Mouse (Mus musculus): Measurements from ENCODE around the gene Olfr71. TPM values are rescaled to one million over a fixed set of nuclear protein-coding genes. Genes with fewer than 3 reads are reported as not detected.

Olfr71 gene
- polyA plus RNA-seq (2017; shearing (Covaris generic)), result not detected

GRCm38 (mm10) chr4:43709869-43710268, at the start of gene Olfr71:
Olfr71 (minus strand) TSS chr4:43710255.

DNA sequence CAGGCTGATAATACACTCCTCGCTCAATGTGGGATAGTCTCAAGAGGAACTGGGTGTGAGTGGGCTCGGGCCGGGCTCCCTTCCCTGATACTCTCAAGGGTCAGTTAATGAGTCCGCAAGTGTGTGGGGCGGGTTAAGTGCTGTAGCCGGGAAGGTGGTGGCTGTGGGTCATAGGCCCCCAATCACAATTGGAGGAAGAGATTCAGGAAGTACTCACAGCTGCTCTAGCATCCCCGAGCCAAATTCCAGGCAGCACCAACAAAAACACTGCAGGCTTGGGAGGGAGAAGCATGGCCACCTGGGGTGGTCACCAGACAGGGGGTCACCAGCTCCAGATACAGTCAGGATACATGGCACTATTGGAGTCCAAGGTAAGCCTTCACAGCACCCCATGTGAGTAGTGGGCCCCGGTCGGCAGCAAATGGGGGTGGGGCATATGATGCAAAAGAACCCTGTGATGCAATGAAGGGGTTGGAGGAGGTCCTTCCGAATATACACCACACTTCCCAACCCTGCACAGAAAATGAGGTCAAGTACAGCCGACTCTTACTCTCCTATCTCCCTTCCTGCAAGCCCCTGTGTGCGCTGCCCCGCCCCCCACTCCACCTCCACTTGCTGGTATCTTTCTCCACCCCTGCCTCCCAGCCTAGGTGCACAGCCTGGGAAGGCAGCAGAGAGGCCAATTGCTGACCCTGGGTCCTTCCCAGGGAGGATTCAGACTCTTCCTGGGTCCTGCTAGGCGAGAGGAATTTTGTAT, 19.9 kb upstream of the Olfr71 start, which contains the start of gene Spaar:
Spaar (plus strand) TSS at position 241 of the 757 bp plus-strand sequence.

DNA sequence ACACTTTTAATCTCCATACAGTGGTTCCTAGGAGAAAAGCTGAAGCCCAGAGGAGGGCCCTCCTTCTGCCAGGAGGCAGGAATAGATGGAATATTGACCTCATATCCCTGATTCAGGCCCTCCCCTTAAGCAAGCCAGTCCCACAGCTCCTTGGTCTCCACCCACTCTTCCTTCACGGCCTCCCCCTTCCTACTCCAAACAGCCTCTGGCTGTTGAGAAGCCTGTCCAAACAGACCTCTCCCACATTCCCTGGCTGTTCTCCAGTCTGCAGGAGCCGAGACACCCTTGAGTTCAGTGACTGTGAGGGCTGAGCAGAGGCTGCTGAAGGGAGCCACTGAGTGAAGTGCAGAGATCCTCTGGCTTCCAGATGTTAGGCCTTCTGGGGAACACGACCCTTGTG, 16.9 kb upstream of the Olfr71 start, which contains the start of gene Hrct1:
Hrct1 (plus strand) TSS at position 194 of the 400 bp plus-strand sequence.

DNA sequence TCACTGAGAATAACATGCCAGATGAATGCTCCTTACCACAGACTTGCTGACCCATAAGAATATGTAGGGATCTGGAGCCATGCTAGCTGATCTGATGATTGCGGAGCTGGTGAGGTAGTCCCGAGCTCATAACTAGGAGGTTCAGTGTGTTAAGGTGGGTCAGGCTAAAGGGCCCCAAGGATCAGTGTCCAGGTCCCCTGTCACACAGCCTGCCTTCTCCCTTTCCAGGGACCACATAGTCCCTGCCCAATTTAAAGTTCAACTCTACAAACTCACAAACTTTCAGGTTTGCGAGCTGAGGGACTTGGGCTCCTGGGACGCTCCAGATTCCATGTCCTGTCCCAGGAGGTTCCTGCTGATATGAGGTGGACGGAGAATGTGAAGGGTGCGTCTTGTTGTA, 9.3 kb downstream of the Olfr71 start, which contains the start of gene Olfr70:
Olfr70 (minus strand) TSS at position 101 of the 400 bp plus-strand sequence.

DNA sequence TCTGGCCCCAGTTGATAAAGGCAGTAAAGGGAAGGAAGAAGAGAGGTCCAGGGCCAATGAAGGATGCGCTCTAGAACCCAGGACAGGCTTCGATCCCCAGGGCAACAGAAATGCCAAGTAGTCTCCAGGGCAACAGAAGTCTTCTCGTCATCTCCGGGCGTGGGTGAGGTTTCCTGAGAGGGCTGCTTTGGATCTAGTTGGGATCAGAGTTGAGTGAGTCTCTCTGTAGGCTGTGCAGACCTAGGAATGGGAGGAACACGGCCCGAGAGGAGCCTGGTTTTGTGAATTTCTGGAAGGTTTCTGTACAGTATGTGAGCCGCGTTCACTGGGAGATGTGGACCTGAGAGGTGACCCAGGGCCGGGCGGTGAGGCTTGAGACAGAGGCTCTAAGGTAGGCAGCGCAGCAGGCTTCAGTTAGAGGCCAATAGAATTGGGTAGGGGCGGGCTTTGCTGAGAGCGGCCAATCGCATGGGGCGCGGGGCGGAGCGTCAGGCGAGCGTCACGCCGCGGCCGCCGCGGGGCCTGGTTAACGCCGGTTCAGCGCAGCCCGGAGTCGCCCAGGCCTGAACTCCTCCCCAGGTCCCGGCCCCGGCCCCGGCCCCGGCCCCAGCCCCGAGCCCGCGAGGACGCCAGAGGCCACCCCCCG, 41.1 kb downstream of the Olfr71 start, which contains the start of the genes Tmem8b and Fam221b:
Tmem8b (plus strand) TSS at position 190 of the 646 bp plus-strand sequence.
Fam221b (minus strand) TSS at position 364 of the 646 bp plus-strand sequence.

DNA sequence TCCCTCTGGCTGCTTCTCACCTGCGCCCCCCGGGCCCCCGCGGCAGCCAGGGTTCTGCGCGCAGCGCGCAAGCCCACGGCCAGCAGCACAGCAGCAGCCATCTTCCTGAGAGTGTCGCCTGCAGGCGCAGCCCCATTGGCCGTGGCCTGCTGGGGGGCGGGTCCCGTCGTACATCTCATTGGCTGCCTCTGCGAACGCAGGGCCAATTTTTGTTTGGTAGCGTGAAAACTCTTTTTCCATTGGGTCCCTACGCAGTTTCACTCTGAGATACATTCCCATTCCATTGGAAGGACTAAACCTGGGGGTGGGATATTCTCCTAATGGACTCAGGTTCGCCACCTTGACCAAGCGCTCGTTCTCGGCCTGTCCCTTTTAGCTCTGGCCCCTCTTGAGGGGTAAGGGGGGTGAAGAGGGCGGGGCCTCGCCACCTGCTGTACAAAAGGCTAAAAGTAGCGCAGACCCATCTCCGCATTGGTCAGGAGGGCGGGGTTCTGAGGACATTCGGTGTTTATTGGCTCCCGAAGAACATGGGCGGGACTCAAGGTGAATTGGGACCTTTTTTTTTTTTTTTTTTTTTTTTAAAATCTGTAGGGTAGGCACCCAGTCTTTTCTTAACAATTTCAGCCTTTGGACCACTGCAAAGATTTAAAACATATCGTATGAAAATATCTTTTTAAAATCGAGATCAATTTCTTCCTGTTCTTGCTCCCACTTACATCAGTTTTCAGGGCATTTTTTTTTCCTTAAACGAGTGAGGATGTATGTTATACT, 53.5 kb downstream of the Olfr71 start, which contains the start of gene Hint2:
Hint2 (minus strand) TSS at position 128 of the 771 bp plus-strand sequence.

Other genes starting within 250 kb of the Olfr71 start
- 209 TPM for gene Sit1, start 226.5 kb downstream of the Olfr71 start, polyA plus RNA-seq (2017; shearing (Covaris generic))
- 87.3 TPM for gene Ccdc107, start 217.4 kb downstream of the Olfr71 start, polyA plus RNA-seq (2017; shearing (Covaris generic))
- 5.8 TPM for gene Arhgef39, start 210.6 kb downstream of the Olfr71 start, polyA plus RNA-seq (2017; shearing (Covaris generic))
- gene Car9, start 203.3 kb downstream of the Olfr71 start, polyA plus RNA-seq (2017; shearing (Covaris generic)), result 1.0 TPM
- not detected for gene Tpm2, start 186.5 kb downstream of the Olfr71 start, polyA plus RNA-seq (2017; shearing (Covaris generic))
- gene Creb3, start 147.9 kb downstream of the Olfr71 start, polyA plus RNA-seq (2017; shearing (Covaris generic)), result 99.6 TPM
- gene Tln1, start 147.6 kb downstream of the Olfr71 start, polyA plus RNA-seq (2017; shearing (Covaris generic)), result 315 TPM
- gene Rgp1, start 131.5 kb downstream of the Olfr71 start, polyA plus RNA-seq (2017; shearing (Covaris generic)), result 32.3 TPM
- gene Gba2, start 131.4 kb downstream of the Olfr71 start, polyA plus RNA-seq (2017; shearing (Covaris generic)), result 20.9 TPM
- gene Msmp, start 125.8 kb downstream of the Olfr71 start, polyA plus RNA-seq (2017; shearing (Covaris generic)), result 3.6 TPM
- not detected for gene Npr2, start 78.3 kb downstream of the Olfr71 start, polyA plus RNA-seq (2017; shearing (Covaris generic))
- 0.32 TPM for gene Spag8, start 56.7 kb downstream of the Olfr71 start, polyA plus RNA-seq (2017; shearing (Covaris generic))
- 79.5 TPM for gene Hint2, start 53.8 kb downstream of the Olfr71 start, polyA plus RNA-seq (2017; shearing (Covaris generic))
- 0.99 TPM for gene Tmem8b, start 41.3 kb downstream of the Olfr71 start, polyA plus RNA-seq (2017; shearing (Covaris generic))
- 1.7 TPM for gene Fam221b, start 41.1 kb downstream of the Olfr71 start, polyA plus RNA-seq (2017; shearing (Covaris generic))
- not detected for gene Olfr70, start 9.4 kb downstream of the Olfr71 start, polyA plus RNA-seq (2017; shearing (Covaris generic))
- gene Hrct1, start 16.9 kb upstream of the Olfr71 start, polyA plus RNA-seq (2017; shearing (Covaris generic)), result not detected
- not detected for gene Spaar, start 19.8 kb upstream of the Olfr71 start, polyA plus RNA-seq (2017; shearing (Covaris generic))
- not detected for gene Olfr159, start 60.8 kb upstream of the Olfr71 start, polyA plus RNA-seq (2017; shearing (Covaris generic))
- gene Olfr156, start 113.6 kb upstream of the Olfr71 start, polyA plus RNA-seq (2017; shearing (Covaris generic)), result 0.22 TPM
- 0.22 TPM for gene Olfr157, start 129.9 kb upstream of the Olfr71 start, polyA plus RNA-seq (2017; shearing (Covaris generic))
- gene Olfr155, start 141.3 kb upstream of the Olfr71 start, polyA plus RNA-seq (2017; shearing (Covaris generic)), result not detected
- gene Reck, start 165.3 kb upstream of the Olfr71 start, polyA plus RNA-seq (2017; shearing (Covaris generic)), result 3.1 TPM
- 205 TPM for gene Glipr2, start 247.1 kb upstream of the Olfr71 start, polyA plus RNA-seq (2017; shearing (Covaris generic))